Mouse (Mus musculus) testis, adult 2 months (tissue): ENCODE measurements at regions not wholly inside any gene's neighbourhood (a gene's known extent, or its start where the extent isn't known, plus 50 kb on each side); places are given as distances from the start of the nearest gene placed in this dataset.

ENCODE experiments used
- CTCF ChIP-seq: fragments of 200-500 bp; IDR thresholded peaks from 2 replicates; pipeline ENCODE4 v1.5.1; 2012; ENCODE audit warnings: low read depth, mild to moderate bottlenecking, inconsistent platforms, low read length, moderate library complexity; ENCODE audit not compliant: control insufficient read depth, insufficient read depth, insufficient replicate concordance
- POLR2A ChIP-seq: fragments of 200-500 bp; IDR thresholded peaks from 2 replicates; pipeline ENCODE4 v1.6.1; 2012; ENCODE audit warnings: low read depth, mild to moderate bottlenecking, inconsistent platforms, low read length, moderate library complexity; ENCODE audit not compliant: control insufficient read depth

GRCm38 (mm10) chr13:90376207-90376606 lies 286.8 kb upstream of the Xrcc4 start:
- TF ChIP-seq POLR2A = no peak
- TF ChIP-seq CTCF = no peak
